Mouse (Mus musculus): ENCODE data around the gene Hey2. TPM values are rescaled to one million over a fixed set of nuclear protein-coding genes. Genes with fewer than 3 reads are reported as not detected.

Hey2 gene
- polyA plus RNA-seq, 1 experiment from 2014 or later = 3.3 TPM

DNA sequence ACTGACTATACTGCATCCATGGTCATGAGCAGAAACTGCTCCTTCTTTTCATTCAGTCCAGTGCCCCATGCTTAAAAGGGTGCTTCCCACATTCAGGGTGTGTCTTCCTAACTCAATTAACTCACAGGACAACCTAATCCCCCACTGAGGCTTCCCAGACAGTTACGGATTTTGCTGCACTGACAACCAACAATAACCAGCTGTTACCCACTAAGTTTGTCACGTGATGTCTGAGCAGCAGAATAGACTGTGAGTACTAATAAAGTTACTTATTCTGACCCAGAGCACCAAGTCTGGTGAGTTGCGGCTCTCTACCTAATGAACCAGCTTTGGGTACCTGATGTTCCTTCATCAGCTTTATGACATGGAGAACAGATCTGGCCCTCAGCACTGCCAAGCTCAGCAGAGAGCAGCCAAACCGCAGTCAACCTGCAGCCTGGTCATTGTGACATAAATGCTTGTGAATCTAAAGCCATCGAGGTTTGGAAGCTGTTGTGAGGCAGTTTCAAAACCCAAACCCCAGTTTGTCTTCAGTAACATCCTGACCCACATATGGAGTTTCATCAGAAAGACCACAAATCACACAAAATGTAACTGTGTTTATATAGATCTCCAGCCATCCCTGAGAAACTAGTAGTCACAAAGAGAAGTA, 56.4 kb downstream of the Hey2 start:
- H3K4me3 ChIP-seq (replicated peaks) = no peak overlapping the region
- no peak for ATAC-seq
- 0 out of 2 replicates have a peak, but pooled peaks cover 3% of the 10 kb centered on the region for H3K36me3 ChIP-seq
- 85% methylated on average over 5 of the region's 5 CpGs for WGBS
- H3K9ac ChIP-seq (replicated peaks) = no peak overlapping the region
- no peak overlapping the region for H3K27ac ChIP-seq
- H3K4me2 ChIP-seq (replicated peaks) = no peak overlapping the region
- no peaks in the 10 kb centered on the region for H3K9me3 ChIP-seq
- H3K4me1 ChIP-seq (replicated peaks) = no peaks in the 10 kb centered on the region
- no peaks in the 10 kb centered on the region for H3K27me3 ChIP-seq

Other genes with a start within 250 kb of the Hey2 start
- 24.0 and 28.5 TPM in 2 replicates for gene Trmt11, start 242.1 kb downstream of the Hey2 start, polyA plus RNA-seq (2015; fragmentation: Nextera tagmentation; extraction: Ambion mirVana)
- 22.2 and 22.6 TPM in 2 replicates for gene Hint3, start 213.2 kb downstream of the Hey2 start, polyA plus RNA-seq (2015; fragmentation: Nextera tagmentation; extraction: Ambion mirVana)
- gene Ncoa7, start 39.5 kb downstream of the Hey2 start, polyA plus RNA-seq (2015; fragmentation: Nextera tagmentation; extraction: Ambion mirVana) = 11.3 and 11.9 TPM in 2 replicates

Measured in midbrain, embryonic 13.5 days (tissue).